In genomic region chr19:23062851-23063250, GRCm38 (mm10) we compare ENCODE assay signal across 13 mouse cellular contexts.
"Had no signal": no experiment of that assay in that cellular context is flagged by ENCODE, and none has a peak within 500 bp of the region (broad histone marks: within the 10 kb centered on the region; RNA-seq: fewer than 3 reads in every experiment).

No protein-coding gene starts in this region.

- DNase-seq: liver; right cerebral cortex, adult 18-20 months; right cerebral cortex, postnatal 25 days; thymus, adult 18-20 months; thymus, postnatal 25 days had no signal

- H3K4me3 ChIP-seq: kidney, embryonic 15.5 days; layer of hippocampus, adult 2 months; limb, embryonic 12.5 days; liver, embryonic 15.5 days; lung, embryonic 15.5 days; midbrain, embryonic 13.5 days had no signal

- H3K4me2 ChIP-seq: kidney, embryonic 15.5 days; limb, embryonic 12.5 days; liver, embryonic 15.5 days; lung, embryonic 15.5 days; midbrain, embryonic 13.5 days had no signal

- H3K9ac ChIP-seq: kidney, embryonic 15.5 days; limb, embryonic 12.5 days; liver, embryonic 15.5 days; lung, embryonic 15.5 days; midbrain, embryonic 13.5 days had no signal

- H3K9me3 ChIP-seq: kidney, embryonic 15.5 days; limb, embryonic 12.5 days; liver, embryonic 15.5 days; lung, embryonic 15.5 days; midbrain, embryonic 13.5 days had no signal

- ATAC-seq: inflammation-experienced regulatory T-cells, adult 6 months; intestine, postnatal 0 days; midbrain, embryonic 13.5 days had no signal

- H3K27me3 ChIP-seq: kidney, embryonic 15.5 days; limb, embryonic 12.5 days; lung, embryonic 15.5 days; midbrain, embryonic 13.5 days had no signal

- H3K27ac ChIP-seq: kidney, embryonic 15.5 days; layer of hippocampus, adult 2 months; limb, embryonic 12.5 days; liver, embryonic 15.5 days; lung, embryonic 15.5 days; midbrain, embryonic 13.5 days had no signal

- H3K36me3 ChIP-seq: kidney, embryonic 15.5 days; limb, embryonic 12.5 days; liver, embryonic 15.5 days; lung, embryonic 15.5 days; midbrain, embryonic 13.5 days had no signal
